Mouse (Mus musculus): Measurements from ENCODE around the gene Isl1. TPM values are rescaled to one million over a fixed set of nuclear protein-coding genes. Genes with fewer than 3 reads are reported as not detected.

Isl1 gene
- polyA plus RNA-seq (2012; rRNA removed) = 0.27 and 0.48 TPM in 2 replicates

DNA sequence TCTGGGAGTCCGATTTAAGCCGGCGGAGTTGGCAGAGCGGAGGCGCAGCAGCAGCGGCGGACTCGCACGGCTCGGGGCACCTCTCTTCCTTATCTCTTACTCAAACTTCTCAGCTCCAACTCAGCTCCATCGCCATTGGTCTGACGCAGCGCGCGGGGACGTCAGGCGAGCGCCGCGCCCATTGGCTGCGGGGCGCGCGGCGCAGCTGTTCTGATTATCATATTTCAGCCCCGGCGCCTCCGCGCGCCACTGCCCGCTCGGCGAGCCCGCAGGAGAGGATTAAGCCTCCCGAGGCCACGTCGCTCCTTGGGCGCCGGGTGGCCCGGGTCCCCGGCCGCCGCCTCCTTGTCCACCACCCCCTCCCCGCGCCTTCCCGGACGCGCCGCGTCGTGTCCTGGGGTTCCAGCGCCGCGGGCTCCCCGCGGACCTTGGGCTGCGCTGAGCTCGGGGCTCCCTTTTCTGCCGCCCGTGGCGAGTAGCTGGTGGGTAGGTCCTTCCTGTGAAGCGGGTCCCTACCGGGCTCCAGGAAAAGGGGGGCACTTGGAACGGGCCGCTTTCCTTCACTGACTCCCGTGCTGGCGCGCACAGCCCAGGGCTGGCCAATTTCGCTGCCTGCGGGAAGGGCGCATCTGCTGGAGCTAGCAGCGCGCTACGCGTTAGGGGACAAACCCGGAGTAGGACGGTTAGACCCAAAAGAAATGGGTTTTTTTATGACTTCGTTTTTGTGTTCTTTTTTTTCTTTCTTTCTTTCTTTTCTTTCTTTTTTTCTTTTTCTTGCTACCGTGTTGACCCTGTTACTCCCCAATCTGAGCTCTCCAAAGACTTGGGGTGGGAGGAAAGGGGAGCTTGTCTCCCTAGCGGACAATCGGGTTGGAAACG is at the start of gene Isl1:
TSS of gene Isl1 (minus strand) at position 106 of the 879 bp plus-strand sequence.
- no peak within 1 kb of the TSS for H3K27ac ChIP-seq (ENCODE audit: control insufficient read depth, insufficient read depth, low read depth, low read length)
- H3K27me3 ChIP-seq (ENCODE audit: control insufficient read depth, insufficient read depth, low read length) = 0 out of 2 replicates have a peak, but pooled peaks cover 4% of the 10 kb centered on the region
- TF ChIP-seq CTCF (IDR thresholded peaks at IDR 0.05; ENCODE audit: control insufficient read depth, insufficient read depth, insufficient replicate concordance, low read depth, low read length) = no peak
- TF ChIP-seq POLR2A (IDR thresholded peaks at IDR 0.05; ENCODE audit: control insufficient read depth, low read depth, low read length) = peak; percentile 12; the same call in 1 of the 2 replicates
- H3K36me3 ChIP-seq (ENCODE audit: control insufficient read depth, insufficient read depth, low read length) = no peaks in the 10 kb centered on the region
- peaks cover 16% of the 10 kb centered on the region for H3K4me1 ChIP-seq (ENCODE audit: control insufficient read depth, insufficient read depth, low read length)
- H3K4me3 ChIP-seq (ENCODE audit: control insufficient read depth, low read depth, low read length) = peak within 1 kb of the TSS; percentile 62

DNA sequence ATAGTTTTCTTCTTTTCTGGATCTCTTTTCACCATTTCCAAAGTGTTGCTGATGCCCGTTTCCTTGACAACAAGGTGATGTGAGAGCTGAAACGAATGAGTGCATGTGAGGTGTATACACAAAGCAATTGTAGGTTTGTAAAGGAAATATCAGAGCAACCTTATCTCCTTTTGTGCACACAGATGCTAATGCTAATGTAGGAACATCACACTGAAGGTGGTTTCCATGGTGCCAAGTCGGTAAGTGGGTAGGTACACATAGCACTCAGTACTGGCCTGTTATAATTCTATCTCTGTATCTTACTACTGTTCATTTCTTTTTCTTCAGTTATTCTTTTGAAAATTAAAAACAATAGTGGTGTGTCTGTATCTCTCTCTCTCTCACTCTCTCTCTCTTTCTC is 26.3 kb upstream of the Isl1 start:
- TF ChIP-seq CTCF (IDR thresholded peaks at IDR 0.05; ENCODE audit: control insufficient read depth, insufficient read depth, insufficient replicate concordance, low read depth, low read length) = no peak
- TF ChIP-seq POLR2A (IDR thresholded peaks at IDR 0.05; ENCODE audit: control insufficient read depth, low read depth, low read length) = no peak
- no peak overlapping the region for H3K4me3 ChIP-seq (ENCODE audit: control insufficient read depth, low read depth, low read length)
- no peaks in the 10 kb centered on the region for H3K4me1 ChIP-seq (ENCODE audit: control insufficient read depth, insufficient read depth, low read length)
- H3K27ac ChIP-seq (ENCODE audit: control insufficient read depth, insufficient read depth, low read depth, low read length) = no peak overlapping the region
- H3K36me3 ChIP-seq (ENCODE audit: control insufficient read depth, insufficient read depth, low read length) = no peaks in the 10 kb centered on the region
- H3K27me3 ChIP-seq (ENCODE audit: control insufficient read depth, insufficient read depth, low read length) = no peaks in the 10 kb centered on the region

GRCm38 (mm10) chr13:116313636-116314530 is 4.4 kb upstream of the Isl1 start:
- Histone ChIP-seq H3K4me1 (ENCODE audit: control insufficient read depth, insufficient read depth, low read length) (peaks cover 16% of the 10 kb centered on the region), H3K27ac (ENCODE audit: control insufficient read depth, insufficient read depth, low read depth, low read length) (no peak overlapping the region), H3K36me3 (ENCODE audit: control insufficient read depth, insufficient read depth, low read length) (no peaks in the 10 kb centered on the region), H3K4me3 (ENCODE audit: control insufficient read depth, low read depth, low read length) (no peak overlapping the region), H3K27me3 (ENCODE audit: control insufficient read depth, insufficient read depth, low read length) (0 out of 2 replicates have a peak, but pooled peaks cover 4% of the 10 kb centered on the region)
- TF ChIP-seq POLR2A (IDR thresholded peaks at IDR 0.05; ENCODE audit: control insufficient read depth, low read depth, low read length) = no peak
- no peak for TF ChIP-seq CTCF (IDR thresholded peaks at IDR 0.05; ENCODE audit: control insufficient read depth, insufficient read depth, insufficient replicate concordance, low read depth, low read length)

- Histone ChIP-seq H3K27ac (ENCODE audit: control insufficient read depth, insufficient read depth, low read depth, low read length) (no peak overlapping the region), H3K4me3 (ENCODE audit: control insufficient read depth, low read depth, low read length) (no peak overlapping the region)
Measured at GRCm38 (mm10) chr13:116311871-116312720, 2.6 kb upstream of the Isl1 start.

DNA sequence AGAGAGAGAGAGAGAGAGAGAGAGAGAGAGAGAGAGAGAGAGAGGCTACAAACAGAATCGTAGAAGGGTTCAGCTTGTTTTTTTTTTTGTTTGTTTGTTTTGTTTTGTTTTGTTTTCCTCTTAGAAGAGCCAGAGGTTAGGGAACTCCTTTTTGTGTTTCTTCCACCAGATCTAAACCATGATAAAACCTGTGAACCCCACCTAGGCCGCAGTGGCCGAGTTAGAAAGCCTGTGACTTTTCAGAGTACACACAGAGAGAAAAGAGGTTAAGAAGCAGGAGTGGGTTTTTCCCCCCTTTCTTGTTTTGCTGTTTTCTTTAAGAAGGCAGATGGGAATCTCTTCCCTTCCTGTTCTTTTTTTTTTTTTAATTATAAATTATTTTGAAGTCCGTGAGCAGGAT is 1.5 kb upstream of the Isl1 start:
- Histone ChIP-seq H3K27ac (ENCODE audit: control insufficient read depth, insufficient read depth, low read depth, low read length) (no peak overlapping the region), H3K4me3 (ENCODE audit: control insufficient read depth, low read depth, low read length) (no peak overlapping the region), H3K4me1 (ENCODE audit: control insufficient read depth, insufficient read depth, low read length) (peaks cover 16% of the 10 kb centered on the region), H3K36me3 (ENCODE audit: control insufficient read depth, insufficient read depth, low read length) (no peaks in the 10 kb centered on the region), H3K27me3 (ENCODE audit: control insufficient read depth, insufficient read depth, low read length) (0 out of 2 replicates have a peak, but pooled peaks cover 4% of the 10 kb centered on the region)
- TF ChIP-seq CTCF (IDR thresholded peaks at IDR 0.05; ENCODE audit: control insufficient read depth, insufficient read depth, insufficient replicate concordance, low read depth, low read length) = no peak
- no peak for TF ChIP-seq POLR2A (IDR thresholded peaks at IDR 0.05; ENCODE audit: control insufficient read depth, low read depth, low read length)

More at GRCm38 (mm10) chr13:116311871-116312720, 2.6 kb upstream of the Isl1 start:
- no peaks in the 10 kb centered on the region for H3K36me3 ChIP-seq (ENCODE audit: control insufficient read depth, insufficient read depth, low read length)
- H3K27me3 ChIP-seq (ENCODE audit: control insufficient read depth, insufficient read depth, low read length) = 0 out of 2 replicates have a peak, but pooled peaks cover 4% of the 10 kb centered on the region
- H3K4me1 ChIP-seq (ENCODE audit: control insufficient read depth, insufficient read depth, low read length) = peaks cover 16% of the 10 kb centered on the region
- TF ChIP-seq POLR2A (IDR thresholded peaks at IDR 0.05; ENCODE audit: control insufficient read depth, low read depth, low read length) (no peak), CTCF (IDR thresholded peaks at IDR 0.05; ENCODE audit: control insufficient read depth, insufficient read depth, insufficient replicate concordance, low read depth, low read length) (no peak)

DNA sequence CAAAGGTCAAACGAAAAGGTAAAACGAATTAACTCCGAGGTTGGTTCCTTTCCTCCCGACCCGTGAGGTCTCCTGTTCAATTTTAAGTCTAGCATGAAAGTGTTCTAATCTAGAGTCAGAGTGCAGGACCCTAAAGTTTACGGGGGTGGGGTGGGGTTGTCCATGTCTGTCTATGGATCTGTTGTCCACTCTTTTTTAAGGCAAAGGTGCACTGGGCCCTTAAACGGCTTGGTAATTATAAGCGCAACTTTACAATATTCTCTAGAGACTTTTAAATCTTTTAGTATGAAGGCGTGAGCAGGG is 925 bp upstream of the Isl1 start:
- Histone ChIP-seq H3K36me3 (ENCODE audit: control insufficient read depth, insufficient read depth, low read length) (no peaks in the 10 kb centered on the region), H3K27me3 (ENCODE audit: control insufficient read depth, insufficient read depth, low read length) (0 out of 2 replicates have a peak, but pooled peaks cover 4% of the 10 kb centered on the region), H3K4me3 (ENCODE audit: control insufficient read depth, low read depth, low read length) (no peak overlapping the region)

More for the DNA sequence above, 925 bp upstream of the Isl1 start:
- Histone ChIP-seq H3K4me1 (ENCODE audit: control insufficient read depth, insufficient read depth, low read length) (peaks cover 16% of the 10 kb centered on the region), H3K27ac (ENCODE audit: control insufficient read depth, insufficient read depth, low read depth, low read length) (no peak overlapping the region)
- TF ChIP-seq POLR2A (IDR thresholded peaks at IDR 0.05; ENCODE audit: control insufficient read depth, low read depth, low read length) (no peak), CTCF (IDR thresholded peaks at IDR 0.05; ENCODE audit: control insufficient read depth, insufficient read depth, insufficient replicate concordance, low read depth, low read length) (no peak)
